Mouse (Mus musculus) cerebellum, adult 2 months (tissue): ENCODE data around the gene Ltbp2. TPM values are rescaled to one million over a fixed set of nuclear protein-coding genes. Genes with fewer than 3 reads are reported as not detected.

ENCODE experiments used
- DNase-seq, 2 experiments: peaks; one replicate each; pipeline ENCODE4 v3.0.0; 2021
- H3K27ac ChIP-seq: fragments of 200-500 bp; 2 replicates; pipeline ENCODE4 v1.5.1; 2012; ENCODE audit warnings: low read length, control low read depth, inconsistent platforms; ENCODE audit not compliant: insufficient read depth
- H3K27me3 ChIP-seq: fragments of 200-500 bp; 2 replicates; pipeline ENCODE4 v1.6.1; 2012; ENCODE audit warnings: inconsistent platforms, mild to moderate bottlenecking, low read length, moderate library complexity; ENCODE audit not compliant: control insufficient read depth, insufficient read depth
- H3K4me1 ChIP-seq: fragments of 200-500 bp; 2 replicates; pipeline ENCODE4 v1.6.1; 2011; ENCODE audit warnings: low read length; ENCODE audit not compliant: control insufficient read depth, insufficient read depth
- H3K4me3 ChIP-seq: fragments of 200-500 bp; replicated peaks from 2 replicates; pipeline ENCODE3; 2011; ENCODE audit warnings: mild to moderate bottlenecking, low read depth, low read length, control low read depth; ENCODE audit not compliant: insufficient read depth
- CTCF ChIP-seq: fragments of 200-500 bp; IDR thresholded peaks from 2 replicates; pipeline ENCODE4 v1.5.1; 2011; ENCODE audit warnings: low read depth, mild to moderate bottlenecking, control low read depth, low read length, moderate library complexity, borderline replicate concordance; ENCODE audit not compliant: insufficient read depth
- POLR2A ChIP-seq: fragments of 200-500 bp; IDR thresholded peaks from 2 replicates; pipeline ENCODE4 v1.6.1; 2011; ENCODE audit warnings: low read length, control low read depth, borderline replicate concordance; ENCODE audit not compliant: insufficient read depth
- WGBS: fragments of 180-500 bp; shearing (Covaris S2); methylation state at CpG from one replicate; pipeline ENCODE4 v1.1.7; 2018; 5-methylcytosine and 5-hydroxymethylcytosine counted together
- polyA plus RNA-seq: library from polyadenylated mRNA; depleted of rRNA; stranded (reverse); fragments of >200 nt; gene quantifications from 2 replicates; pipeline ENCODE4 v1.2.3, GENCODE M21; 2012; rRNA removed

The Ltbp2 gene
- polyA plus RNA-seq, 1 experiment: 18.2 TPM

DNA sequence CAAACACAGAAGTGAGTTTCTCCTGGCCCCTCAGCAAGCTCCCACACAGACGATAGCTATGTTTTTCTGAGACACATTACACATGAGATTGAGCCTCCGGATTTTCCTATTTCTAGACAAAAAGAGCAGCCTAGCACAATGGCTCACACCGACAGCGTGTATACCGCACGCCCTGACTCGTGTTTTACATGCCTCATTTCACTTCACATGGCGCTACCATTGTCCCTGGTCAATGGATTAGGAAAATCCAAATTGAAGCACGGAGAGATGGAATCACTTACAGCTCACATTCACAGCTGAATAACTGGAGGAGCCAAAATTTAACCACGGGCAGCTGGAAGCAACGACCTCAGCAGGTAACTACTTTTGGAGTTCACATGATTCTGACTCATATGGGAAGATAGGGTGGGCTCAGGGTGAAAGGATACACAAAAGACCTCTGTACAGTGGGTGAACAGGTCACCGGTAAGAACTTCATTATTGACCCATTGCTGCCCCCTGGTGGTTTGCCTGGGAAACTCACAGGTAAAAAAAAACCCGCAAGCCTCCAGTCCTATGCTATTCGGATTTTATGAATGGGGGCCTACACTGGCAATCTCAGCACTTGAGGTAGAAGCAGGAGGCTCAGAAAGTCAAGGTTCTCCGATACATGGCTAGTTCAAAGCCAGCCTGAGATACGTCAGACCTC lies 121.2 kb downstream of the Ltbp2 start:
- peak; percentile 49 to 73 for DNase-seq

DNA sequence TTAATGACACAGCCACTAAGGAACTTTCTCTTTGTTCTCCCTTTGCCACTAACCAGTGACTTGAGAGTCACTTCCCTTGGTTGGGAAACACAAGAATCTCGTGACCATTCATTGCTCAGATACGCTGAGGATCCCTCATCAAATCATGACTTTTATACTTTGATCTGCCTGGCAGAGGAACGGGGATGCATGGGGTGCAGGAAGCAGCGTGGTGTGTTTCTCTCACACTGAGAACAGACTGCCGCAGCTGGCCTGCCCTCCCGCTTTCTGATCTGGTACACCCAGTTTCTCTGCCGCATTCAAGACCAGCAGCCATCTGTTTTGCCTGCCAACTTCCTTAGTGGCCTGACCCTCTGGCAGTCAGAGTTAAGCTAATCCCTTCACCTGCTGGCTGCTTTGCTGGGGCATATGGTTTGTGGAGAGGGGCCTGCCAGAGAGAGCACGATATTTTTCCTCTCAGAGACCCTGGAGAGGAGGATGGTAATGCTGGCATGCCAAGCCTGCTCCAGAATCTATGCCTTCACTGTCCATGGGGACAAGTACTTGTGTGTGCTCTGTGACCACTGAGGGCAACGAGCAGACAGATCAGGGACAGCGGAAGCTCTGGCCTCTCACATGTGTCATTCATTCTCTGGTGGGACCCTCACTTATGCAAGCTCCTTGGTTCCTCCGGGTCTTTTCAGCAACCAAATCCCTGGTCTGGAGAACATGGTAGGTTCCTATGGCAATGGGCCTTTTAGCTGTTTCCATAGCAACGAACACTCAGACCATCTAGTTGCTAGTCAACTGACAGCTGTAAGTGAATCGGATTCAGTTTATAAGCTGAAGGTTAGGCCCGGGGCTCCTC lies 124.0 kb downstream of the Ltbp2 start:
- WGBS: 14% methylated on average over 14 of the region's 14 CpGs
- Histone ChIP-seq H3K4me3 (no peak overlapping the region), H3K27ac (peak overlapping the region; percentile 61; the same call in 1 of the 2 replicates), H3K4me1 (peaks cover 18% of the 10 kb centered on the region), H3K27me3 (no peaks in the 10 kb centered on the region)
- peak; percentile 67 to 79 for DNase-seq
- no peak for TF ChIP-seq CTCF
- TF ChIP-seq POLR2A: no peak

More for the DNA sequence above, 121.2 kb downstream of the Ltbp2 start:
- Histone ChIP-seq H3K4me1 (peaks cover 18% of the 10 kb centered on the region), H3K4me3 (no peak overlapping the region), H3K27ac (no peak overlapping the region), H3K27me3 (no peaks in the 10 kb centered on the region)
- WGBS: 40% methylated on average over 16 of the region's 16 CpGs
- TF ChIP-seq POLR2A (no peak), CTCF (peak; percentile 72)

DNA sequence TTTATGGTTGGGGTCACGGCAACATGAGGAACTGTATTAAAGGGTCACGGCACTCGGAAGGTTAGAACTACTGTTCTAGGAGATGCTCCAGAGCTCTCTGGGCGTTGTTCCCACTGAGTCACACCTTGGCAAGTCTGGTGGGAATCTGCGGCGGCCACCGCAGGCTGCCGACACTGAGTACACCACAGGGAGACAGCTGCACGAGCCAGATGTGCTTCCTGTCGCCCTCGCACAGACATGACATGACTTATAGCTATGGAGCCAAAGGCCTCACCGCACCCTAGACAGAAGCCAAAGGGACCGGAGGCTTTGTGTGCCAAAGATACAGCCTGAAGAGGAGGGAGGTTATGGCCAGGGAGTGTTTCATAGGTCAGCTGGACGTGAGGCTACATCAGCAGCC lies 125.7 kb downstream of the Ltbp2 start:
- no peak for DNase-seq
- TF ChIP-seq CTCF: no peak
- no peak for TF ChIP-seq POLR2A
- peaks cover 18% of the 10 kb centered on the region for H3K4me1 ChIP-seq
- WGBS: 61% methylated on average over 14 of the region's 14 CpGs
- H3K27ac ChIP-seq: no peak overlapping the region
- H3K4me3 ChIP-seq: no peak overlapping the region
- no peaks in the 10 kb centered on the region for H3K27me3 ChIP-seq

DNA sequence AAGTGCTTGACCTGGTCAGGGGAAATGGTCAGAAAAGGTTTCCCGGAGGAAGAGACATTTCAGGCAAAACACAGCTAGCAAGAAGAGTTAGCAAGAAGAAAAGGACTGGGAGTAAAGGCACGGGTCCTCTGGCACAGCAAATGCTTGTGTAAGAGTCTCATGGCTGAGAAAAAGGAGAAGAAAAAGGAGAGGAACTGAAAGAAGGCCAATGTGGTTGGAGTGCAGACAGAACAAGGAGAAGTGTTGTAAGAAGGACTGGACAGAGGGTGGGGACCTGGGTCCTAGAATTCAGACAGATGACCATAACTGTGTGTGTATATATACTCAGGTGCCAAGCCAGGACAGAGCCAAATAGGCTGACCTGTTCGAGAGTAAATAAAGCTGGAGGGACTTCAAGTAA lies 128.2 kb downstream of the Ltbp2 start:
- no peak overlapping the region for H3K27ac ChIP-seq
- peaks cover 18% of the 10 kb centered on the region for H3K4me1 ChIP-seq
- H3K4me3 ChIP-seq: no peak overlapping the region
- no peak for DNase-seq
- H3K27me3 ChIP-seq: no peaks in the 10 kb centered on the region
- 64% methylated on average over 3 of the region's 3 CpGs for WGBS
- TF ChIP-seq POLR2A (no peak), CTCF (no peak)

DNA sequence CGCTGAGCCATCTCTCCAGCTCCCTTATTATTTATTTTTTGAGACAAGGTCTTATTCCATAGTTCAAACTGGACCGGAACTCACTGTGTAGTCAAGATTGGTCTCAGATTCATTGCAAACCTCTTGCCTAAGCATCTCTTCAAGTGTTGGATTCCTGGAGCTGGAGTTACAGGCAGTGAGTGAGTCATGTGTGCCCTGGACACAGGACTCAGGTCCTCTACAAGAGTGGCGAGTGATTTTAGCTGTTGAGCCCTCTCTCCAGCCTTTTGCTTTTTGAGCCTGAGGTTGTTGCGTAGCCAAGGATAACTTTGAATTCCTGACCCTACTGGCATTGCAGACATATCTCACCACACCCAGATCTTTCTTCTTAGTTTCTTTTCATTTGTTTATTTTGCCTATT lies 130.6 kb downstream of the Ltbp2 start:
- no peak overlapping the region for H3K4me3 ChIP-seq
- H3K27me3 ChIP-seq: no peaks in the 10 kb centered on the region
- no peak overlapping the region for H3K27ac ChIP-seq
- TF ChIP-seq POLR2A (no peak), CTCF (no peak)
- WGBS: 91% methylated on average over 4 of the region's 4 CpGs
- peaks cover 1% of the 10 kb centered on the region; the same call in 1 of the 2 replicates for H3K4me1 ChIP-seq
- no peak for DNase-seq

DNA sequence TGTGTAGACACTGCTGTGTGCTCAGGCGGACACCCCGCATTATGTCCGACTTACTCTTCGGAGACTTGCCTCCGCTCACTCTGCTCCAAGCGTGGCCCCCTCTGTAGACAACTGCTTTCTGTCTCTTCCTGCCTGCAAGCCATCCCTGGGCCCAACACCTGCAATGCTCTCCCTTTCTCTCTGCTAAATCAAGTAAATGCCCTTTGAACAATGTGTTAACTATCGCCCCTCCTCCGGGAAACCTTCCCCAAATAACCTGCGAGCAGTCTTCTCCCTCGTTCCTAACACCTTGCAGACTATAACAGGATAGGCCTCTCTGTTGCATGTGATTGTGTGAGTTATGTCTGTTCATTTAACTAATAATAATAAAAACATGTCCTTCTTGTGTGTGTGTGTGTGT lies 132.8 kb downstream of the Ltbp2 start:
- DNase-seq: no peak
- Histone ChIP-seq H3K27me3 (no peaks in the 10 kb centered on the region), H3K4me3 (no peak overlapping the region), H3K4me1 (no peaks in the 10 kb centered on the region), H3K27ac (no peak overlapping the region)
- 90% methylated on average over 10 of the region's 10 CpGs for WGBS
- no peak for TF ChIP-seq POLR2A
- no peak for TF ChIP-seq CTCF

DNA sequence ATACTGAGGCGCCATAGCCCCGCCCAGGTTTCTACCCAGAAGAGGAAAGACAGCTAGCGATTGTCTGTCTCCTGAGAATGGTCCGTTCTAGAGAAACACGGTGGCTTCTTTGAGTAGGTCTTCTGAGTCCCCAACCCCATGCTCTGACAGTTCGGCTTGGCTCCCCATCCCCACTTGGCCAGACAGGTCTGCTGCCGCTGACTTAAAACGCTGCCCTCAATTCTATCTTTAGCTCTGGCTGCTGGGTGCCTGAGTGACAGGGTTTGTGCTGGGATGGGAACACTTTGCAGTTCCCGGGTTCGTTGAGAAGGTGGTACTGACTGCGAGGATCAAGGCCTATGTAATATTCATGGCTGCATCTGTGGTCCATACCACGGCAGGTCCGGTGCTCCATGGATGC lies 143.0 kb downstream of the Ltbp2 start:
- DNase-seq: peak in 1 of 2 experiments; percentile 16
- Histone ChIP-seq H3K27ac (no peak overlapping the region), H3K27me3 (no peaks in the 10 kb centered on the region), H3K4me1 (peaks cover 10% of the 10 kb centered on the region), H3K4me3 (no peak overlapping the region)
- TF ChIP-seq POLR2A (no peak), CTCF (no peak)
- WGBS: 45% methylated on average over 13 of the region's 13 CpGs

Other genes with a start within 250 kb of the Ltbp2 start
- gene Vrtn, start 235.5 kb downstream of the Ltbp2 start, polyA plus RNA-seq: not detected in 2 replicates
- gene Syndig1l, start 177.7 kb downstream of the Ltbp2 start, polyA plus RNA-seq: 24.9 and 28.0 TPM in 2 replicates
- gene Npc2, start 103.4 kb downstream of the Ltbp2 start, polyA plus RNA-seq: 54.3 and 56.3 TPM in 2 replicates
- gene Isca2, start 103.3 kb downstream of the Ltbp2 start, polyA plus RNA-seq: 110 and 111 TPM in 2 replicates
- gene Fcf1, start 94.4 kb upstream of the Ltbp2 start, polyA plus RNA-seq: 84.3 and 88.6 TPM in 2 replicates
- 57.2 and 60.3 TPM in 2 replicates for gene Arel1, start 94.4 kb upstream of the Ltbp2 start, polyA plus RNA-seq
- 62.4 and 64.0 TPM in 2 replicates for gene Ylpm1, start 119.8 kb upstream of the Ltbp2 start, polyA plus RNA-seq
- gene Prox2, start 234.2 kb upstream of the Ltbp2 start, polyA plus RNA-seq: 1.6 and 1.9 TPM in 2 replicates
- 180 and 185 TPM in 2 replicates for gene Dlst, start 234.3 kb upstream of the Ltbp2 start, polyA plus RNA-seq